Mouse (Mus musculus): ENCODE results near the gene Bcar3.

Gene Bcar3

GRCm38 (mm10) chr3:122512725-122513375 lies 218.9 kb downstream of the Bcar3 start:
- DNase-seq (ENCODE audit: low spot score): no peak

- no peak for DNase-seq (ENCODE audit: low spot score)
These were observed 221.8 kb downstream of the Bcar3 start for GRCm38 (mm10) chr3:122515568-122516326.

GRCm38 (mm10) chr3:122516327-122516695 lies 222.4 kb downstream of the Bcar3 start:
- DNase-seq (ENCODE audit: low spot score): no peak

GRCm38 (mm10) chr3:122517726-122518125 lies 223.8 kb downstream of the Bcar3 start:
- no peak for DNase-seq (ENCODE audit: low spot score)

- DNase-seq (ENCODE audit: low spot score): no peak
These were observed 224.3 kb downstream of the Bcar3 start for GRCm38 (mm10) chr3:122518231-122518736.

- DNase-seq (ENCODE audit: low spot score): no peak
These were observed 225.1 kb downstream of the Bcar3 start for GRCm38 (mm10) chr3:122519082-122519481.

GRCm38 (mm10) chr3:122520365-122520764 lies 226.4 kb downstream of the Bcar3 start:
- no peak for DNase-seq (ENCODE audit: low spot score)

GRCm38 (mm10) chr3:122520875-122521274 lies 226.9 kb downstream of the Bcar3 start:
- DNase-seq (ENCODE audit: low spot score): no peak

- DNase-seq (ENCODE audit: low spot score): no peak
These were observed 227.4 kb downstream of the Bcar3 start for GRCm38 (mm10) chr3:122521294-122521693.

GRCm38 (mm10) chr3:122528477-122528876 lies 234.5 kb downstream of the Bcar3 start:
- DNase-seq (ENCODE audit: low spot score): no peak

GRCm38 (mm10) chr3:122535938-122536703 lies 242.2 kb downstream of the Bcar3 start:
- DNase-seq (ENCODE audit: low spot score): no peak

- no peak for DNase-seq (ENCODE audit: low spot score)
These were observed 244.9 kb downstream of the Bcar3 start for GRCm38 (mm10) chr3:122538851-122539250.

GRCm38 (mm10) chr3:122539961-122540690 lies 246.2 kb downstream of the Bcar3 start:
- no peak for DNase-seq (ENCODE audit: low spot score)

GRCm38 (mm10) chr3:122540918-122541317 lies 247.0 kb downstream of the Bcar3 start:
- no peak for DNase-seq (ENCODE audit: low spot score)

- no peak for DNase-seq (ENCODE audit: low spot score)
These were observed 251.4 kb downstream of the Bcar3 start for GRCm38 (mm10) chr3:122545346-122545745.

GRCm38 (mm10) chr3:122547469-122547868 lies 253.5 kb downstream of the Bcar3 start:
- no peak for DNase-seq (ENCODE audit: low spot score)

GRCm38 (mm10) chr3:122551174-122551573 lies 257.2 kb downstream of the Bcar3 start:
- no peak for DNase-seq (ENCODE audit: low spot score)

- DNase-seq (ENCODE audit: low spot score): no peak
These were observed 263.8 kb downstream of the Bcar3 start for GRCm38 (mm10) chr3:122557766-122558165.

GRCm38 (mm10) chr3:122565285-122565684 lies 271.3 kb downstream of the Bcar3 start:
- no peak for DNase-seq (ENCODE audit: low spot score)

GRCm38 (mm10) chr3:122566112-122566511 lies 272.2 kb downstream of the Bcar3 start:
- DNase-seq (ENCODE audit: low spot score): no peak

GRCm38 (mm10) chr3:122566549-122566948 lies 272.6 kb downstream of the Bcar3 start:
- no peak for DNase-seq (ENCODE audit: low spot score)
